Mouse (Mus musculus): ENCODE measurements around the gene Vmn2r8.

DNA sequence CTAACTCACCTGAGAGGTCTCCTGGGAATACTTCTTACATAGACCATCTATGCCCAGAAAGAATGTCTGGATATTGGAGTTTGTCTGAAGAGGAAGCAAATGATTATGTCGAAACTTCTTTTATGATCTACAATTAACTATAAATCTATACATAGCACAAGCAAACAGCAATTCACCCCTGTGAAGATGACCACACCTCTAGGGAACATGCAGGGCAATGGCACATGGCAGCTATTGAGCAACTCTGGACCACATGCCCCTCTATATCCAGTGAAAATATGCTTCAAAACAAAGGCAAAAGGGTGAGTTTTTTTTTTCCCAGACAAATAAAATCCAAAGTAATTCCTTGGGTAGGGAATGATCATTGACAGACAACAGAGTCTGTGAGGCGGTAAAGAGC lies 48.6 kb downstream of the Vmn2r8 start:
- TF ChIP-seq POLR2A (IDR thresholded peaks at IDR 0.05; ENCODE audit: borderline replicate concordance, insufficient read depth, low read length) (no peak), CTCF (IDR thresholded peaks at IDR 0.05; ENCODE audit: borderline replicate concordance, insufficient read depth, low read depth, low read length) (no peak)

All from cerebellum, adult 2 months (tissue).